Mouse (Mus musculus) neural tube, embryonic 12.5 days (tissue): ENCODE measurements around the gene Rhbdl1. TPM values are rescaled to one million over a fixed set of nuclear protein-coding genes. Genes with fewer than 3 reads are reported as not detected.

Experiments used
- ATAC-seq: fragments of 200-750 bp; cut with Nextera tagmentation; 2 replicates; pipeline ENCODE4 v1.8.0; 2017; ENCODE audit warnings: low read depth, mild to moderate bottlenecking, moderate TSS enrichment, moderate library complexity; ENCODE audit not compliant: low FRiP score
- H3K27ac ChIP-seq: fragments of 300-500 bp; sonication (generic); 2 replicates; pipeline ENCODE4 v1.5.1; 2016
- H3K27me3 ChIP-seq: fragments of 300-500 bp; sonication (generic); replicated peaks from 2 replicates; pipeline ENCODE4 v1.6.1; 2016; ENCODE audit warnings: mild to moderate bottlenecking
- H3K36me3 ChIP-seq: fragments of 300-500 bp; sonication (generic); 2 replicates; pipeline ENCODE4 v1.6.1; 2016; ENCODE audit warnings: mild to moderate bottlenecking
- H3K4me1 ChIP-seq: fragments of 300-500 bp; sonication (generic); 2 replicates; pipeline ENCODE4 v1.6.1; 2016
- H3K4me2 ChIP-seq: fragments of 300-500 bp; sonication (generic); replicated peaks from 2 replicates; pipeline ENCODE4 v1.6.1; 2016; ENCODE audit warnings: mild to moderate bottlenecking
- H3K4me3 ChIP-seq: fragments of 300-500 bp; sonication (generic); 2 replicates; pipeline ENCODE4 v1.5.1; 2016
- H3K9ac ChIP-seq: fragments of 300-500 bp; sonication (generic); 2 replicates; pipeline ENCODE4 v1.6.1; 2016; ENCODE audit warnings: mild to moderate bottlenecking
- H3K9me3 ChIP-seq: fragments of 300-500 bp; sonication (generic); 2 replicates; pipeline ENCODE4 v1.6.1; 2016; ENCODE audit warnings: mild to moderate bottlenecking
- WGBS: fragments of 180-500 bp; shearing (Covaris S2); methylation state at CpG from one replicate; pipeline ENCODE4 v1.1.7; 2016; 5-methylcytosine and 5-hydroxymethylcytosine counted together
- polyA plus RNA-seq: library from polyadenylated mRNA; unstranded; fragments of >200 nt; fragmentation: Nextera tagmentation; extraction: Ambion mirVana; gene quantifications from 2 replicates; pipeline ENCODE4 v1.2.1, GENCODE M21; 2016

Gene Rhbdl1
- polyA plus RNA-seq, 1 experiment from 2014 or later = 8.1 TPM

DNA sequence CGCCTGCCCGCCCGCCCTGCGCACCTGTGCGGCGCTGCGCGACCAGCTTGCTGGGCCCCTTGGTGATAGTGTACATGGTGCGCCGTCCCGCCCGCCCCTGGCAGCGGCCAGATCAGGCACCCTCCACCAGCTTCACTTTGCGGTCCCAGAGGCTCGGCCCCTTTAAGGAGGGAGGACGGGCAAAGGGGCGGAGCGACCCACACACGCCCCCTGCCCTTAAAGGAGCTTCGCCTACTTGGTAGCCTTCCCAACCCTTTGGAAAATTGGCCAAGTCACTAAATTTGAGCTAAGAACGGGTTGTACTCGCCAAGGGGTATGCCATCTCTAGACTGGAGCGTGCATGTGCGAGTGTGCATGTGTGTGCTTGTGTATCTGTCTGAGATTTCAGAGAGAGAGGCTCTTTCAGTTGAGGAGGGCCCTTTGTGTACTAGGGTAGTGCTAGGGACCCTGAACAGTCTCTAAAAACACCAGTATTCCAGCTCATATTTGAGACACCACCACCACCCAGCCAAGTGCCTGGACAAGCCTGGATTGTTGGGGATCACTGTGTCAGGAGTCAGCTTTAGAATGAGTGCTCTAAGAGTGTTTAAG is 31.6 kb upstream of the Rhbdl1 start, which contains the start of gene Mcrip2:
TSS of gene Mcrip2 (minus strand) at position 164 of the 591 bp plus-strand sequence.
- WGBS = under 1% methylated on average over 24 of the region's 24 CpGs
- ATAC-seq = peak; percentile 87
- H3K4me1 ChIP-seq = peaks cover 15% of the 10 kb centered on the region
- peak within 1 kb of the TSS; percentile 84 for H3K4me3 ChIP-seq
- H3K9me3 ChIP-seq = no peaks in the 10 kb centered on the region
- peak within 1 kb of the TSS; percentile 69 for H3K9ac ChIP-seq
- H3K27me3 ChIP-seq = no peaks in the 10 kb centered on the region
- peak within 1 kb of the TSS; percentile 99 for H3K4me2 ChIP-seq
- H3K27ac ChIP-seq = no peak within 1 kb of the TSS
- H3K36me3 ChIP-seq = no peaks in the 10 kb centered on the region

GRCm38 (mm10) chr17:25867836-25868600 is 30.9 kb upstream of the Rhbdl1 start:
- Histone ChIP-seq H3K9ac (peak overlapping the region; percentile 69), H3K4me1 (peaks cover 15% of the 10 kb centered on the region), H3K36me3 (no peaks in the 10 kb centered on the region), H3K4me2 (peak overlapping the region; percentile 99), H3K27ac (no peak overlapping the region), H3K9me3 (no peaks in the 10 kb centered on the region), H3K27me3 (no peaks in the 10 kb centered on the region), H3K4me3 (peak overlapping the region; percentile 84)
- WGBS = 1% methylated on average over 42 of the region's 42 CpGs
- peak; percentile 54 for ATAC-seq

GRCm38 (mm10) chr17:25867509-25867835 is 30.4 kb upstream of the Rhbdl1 start:
- Histone ChIP-seq H3K9ac (no peak overlapping the region), H3K27ac (no peak overlapping the region), H3K27me3 (no peaks in the 10 kb centered on the region), H3K4me1 (peaks cover 15% of the 10 kb centered on the region), H3K36me3 (no peaks in the 10 kb centered on the region), H3K9me3 (no peaks in the 10 kb centered on the region), H3K4me3 (peak overlapping the region; percentile 84; the same call in 1 of the 2 replicates), H3K4me2 (peak overlapping the region; percentile 99)
- ATAC-seq = no peak
- WGBS = 12% methylated on average over 7 of the region's 7 CpGs

- WGBS = 87% methylated on average over 3 of the region's 3 CpGs
- Histone ChIP-seq H3K4me3 (no peak overlapping the region), H3K9ac (no peak overlapping the region), H3K4me1 (peaks cover 26% of the 10 kb centered on the region), H3K27me3 (no peaks in the 10 kb centered on the region), H3K4me2 (no peak overlapping the region), H3K36me3 (no peaks in the 10 kb centered on the region), H3K9me3 (no peaks in the 10 kb centered on the region), H3K27ac (no peak overlapping the region)
- no peak for ATAC-seq
Observed at GRCm38 (mm10) chr17:25866172-25866571, 29.1 kb upstream of the Rhbdl1 start.

DNA sequence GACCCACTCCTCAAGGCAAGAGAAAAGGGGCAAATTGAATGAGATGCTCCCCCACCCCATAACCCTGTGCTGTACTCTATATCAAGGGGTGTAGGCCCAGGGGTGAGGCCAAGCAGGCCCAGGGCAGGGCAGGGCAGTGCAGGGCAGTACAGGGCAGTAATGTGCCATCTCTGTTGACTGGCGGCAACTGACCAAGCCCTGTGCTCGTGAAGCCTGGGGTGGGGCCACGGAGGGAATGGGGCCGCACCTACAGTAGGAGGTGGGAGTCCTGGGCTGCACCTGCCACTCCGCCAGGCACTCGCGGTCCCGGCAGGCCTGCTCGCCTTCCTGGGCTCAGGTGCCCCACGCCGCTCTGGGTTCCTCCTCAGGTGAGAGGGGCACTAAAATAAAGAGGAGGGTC is 28.2 kb upstream of the Rhbdl1 start:
- no peak overlapping the region for H3K4me3 ChIP-seq
- no peak overlapping the region for H3K9ac ChIP-seq
- no peak for ATAC-seq
- H3K27ac ChIP-seq = no peak overlapping the region
- WGBS = 90% methylated on average over 11 of the region's 11 CpGs
- no peaks in the 10 kb centered on the region for H3K27me3 ChIP-seq
- no peaks in the 10 kb centered on the region for H3K9me3 ChIP-seq
- H3K36me3 ChIP-seq = no peaks in the 10 kb centered on the region
- H3K4me1 ChIP-seq = peaks cover 35% of the 10 kb centered on the region
- no peak overlapping the region for H3K4me2 ChIP-seq

DNA sequence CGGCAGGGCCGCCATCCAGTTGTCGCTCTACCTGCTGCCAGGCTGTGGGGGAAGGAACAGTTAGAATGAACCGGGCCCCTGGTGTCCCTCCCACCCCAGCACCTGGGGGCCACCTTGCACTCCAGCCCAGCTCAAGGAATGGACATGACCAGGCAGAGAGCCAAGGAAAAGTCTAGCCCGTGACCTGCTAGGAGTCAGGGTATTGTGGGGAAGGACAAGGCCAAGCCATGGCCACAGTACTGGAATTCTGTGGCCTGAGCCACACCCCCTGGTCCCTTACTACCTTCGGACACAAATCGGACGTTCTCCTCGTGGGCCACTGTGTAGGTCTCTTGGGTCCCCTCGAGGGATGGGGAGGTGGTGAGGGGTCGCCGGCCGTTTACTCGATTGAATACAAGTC is 27.2 kb upstream of the Rhbdl1 start:
- H3K4me1 ChIP-seq = peaks cover 44% of the 10 kb centered on the region
- H3K27ac ChIP-seq = no peak overlapping the region
- 95% methylated on average over 14 of the region's 14 CpGs for WGBS
- H3K9me3 ChIP-seq = no peaks in the 10 kb centered on the region
- H3K4me2 ChIP-seq = no peak overlapping the region
- H3K27me3 ChIP-seq = no peaks in the 10 kb centered on the region
- no peaks in the 10 kb centered on the region for H3K36me3 ChIP-seq
- no peak overlapping the region for H3K9ac ChIP-seq
- ATAC-seq = no peak
- no peak overlapping the region for H3K4me3 ChIP-seq

- Histone ChIP-seq H3K27ac (no peak overlapping the region), H3K4me2 (no peak overlapping the region), H3K9ac (no peak overlapping the region), H3K27me3 (no peaks in the 10 kb centered on the region), H3K4me3 (no peak overlapping the region), H3K4me1 (peaks cover 39% of the 10 kb centered on the region), H3K36me3 (no peaks in the 10 kb centered on the region), H3K9me3 (no peaks in the 10 kb centered on the region)
- WGBS = 91% methylated on average over 6 of the region's 6 CpGs
- no peak for ATAC-seq
Observed at GRCm38 (mm10) chr17:25863681-25864080, 26.6 kb upstream of the Rhbdl1 start.

- Histone ChIP-seq H3K9me3 (no peaks in the 10 kb centered on the region), H3K27me3 (no peaks in the 10 kb centered on the region), H3K27ac (peak overlapping the region; percentile 50; the same call in 1 of the 2 replicates), H3K4me3 (peak overlapping the region; percentile 58), H3K36me3 (no peaks in the 10 kb centered on the region), H3K4me2 (peak overlapping the region; percentile 86), H3K9ac (peak overlapping the region; percentile 87), H3K4me1 (peaks cover 29% of the 10 kb centered on the region)
- 13% methylated on average over 6 of the region's 6 CpGs for WGBS
- peak; percentile 32; the same call in 1 of the 2 replicates for ATAC-seq
Observed at GRCm38 (mm10) chr17:25861704-25862612, 24.9 kb upstream of the Rhbdl1 start.

DNA sequence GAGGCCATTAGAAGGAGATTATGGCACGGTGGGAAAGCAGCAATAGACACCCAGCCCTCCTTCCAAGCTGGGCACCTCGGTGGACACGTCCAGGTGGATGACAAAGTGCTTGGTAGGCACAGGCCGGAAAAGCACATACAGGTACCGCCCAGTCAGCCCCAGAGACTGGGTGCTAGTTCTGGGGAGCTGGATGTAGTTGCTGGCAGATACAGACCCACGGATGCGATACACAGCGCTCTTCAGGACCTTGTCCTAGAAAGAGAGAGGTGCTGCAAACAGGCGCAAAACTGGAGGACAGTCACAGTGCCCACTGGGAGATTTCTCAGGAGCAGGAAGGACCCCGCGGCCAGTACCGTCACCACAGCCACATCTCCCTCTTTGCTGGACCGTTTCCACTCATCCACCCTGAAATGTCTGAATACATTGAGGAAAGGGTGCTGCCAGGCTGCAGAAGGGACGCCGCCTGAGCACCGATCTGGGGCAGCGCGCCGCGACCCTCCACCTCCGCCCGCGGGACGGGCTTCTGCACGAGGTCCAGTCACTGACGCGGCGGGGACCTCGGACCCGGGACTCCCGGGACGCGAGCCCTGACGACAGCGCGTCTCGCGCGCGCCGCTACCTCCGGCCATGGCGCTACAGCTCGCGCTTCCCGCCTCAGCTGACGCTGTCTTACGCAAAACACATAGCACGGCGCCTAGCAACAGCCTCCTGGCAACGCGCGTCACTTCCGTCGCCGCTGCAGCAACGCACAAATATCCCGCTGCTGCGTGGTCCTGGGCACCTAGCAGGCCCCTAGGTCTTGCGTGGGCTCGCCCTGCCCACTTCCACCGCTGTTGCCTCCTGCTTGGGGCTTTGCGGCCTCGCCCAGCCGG is 24.0 kb upstream of the Rhbdl1 start, which contains the start of gene Wdr90:
TSS of gene Wdr90 (minus strand) at position 670 of the 872 bp plus-strand sequence.
- Histone ChIP-seq H3K4me1 (peaks cover 29% of the 10 kb centered on the region), H3K9me3 (no peaks in the 10 kb centered on the region), H3K4me2 (peak within 1 kb of the TSS; percentile 86), H3K27ac (peak within 1 kb of the TSS; percentile 50; the same call in 1 of the 2 replicates), H3K36me3 (no peaks in the 10 kb centered on the region), H3K27me3 (no peaks in the 10 kb centered on the region), H3K9ac (peak within 1 kb of the TSS; percentile 87), H3K4me3 (peak within 1 kb of the TSS; percentile 58)
- peak; percentile 95 for ATAC-seq
- WGBS = 3% methylated on average over 65 of the region's 65 CpGs

DNA sequence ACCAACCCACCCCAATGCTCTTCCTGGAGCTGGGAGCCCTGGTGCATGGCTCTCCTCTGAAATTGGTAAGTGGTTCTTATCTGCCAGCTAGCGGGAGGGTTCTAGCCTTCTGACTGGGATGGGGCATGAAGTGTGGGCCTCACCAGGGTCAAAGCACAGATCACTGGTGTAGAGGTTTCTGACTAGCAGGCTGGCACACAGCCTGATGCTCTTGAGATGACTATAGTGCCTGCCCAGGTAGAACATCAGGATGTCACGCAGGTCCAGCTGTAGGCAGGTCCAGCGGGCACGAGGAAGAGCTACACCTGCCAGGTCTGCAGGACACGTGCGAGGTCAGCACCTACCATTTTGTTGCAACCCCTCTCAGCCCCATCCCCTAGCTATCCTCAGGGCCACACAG is 23.1 kb upstream of the Rhbdl1 start:
- Histone ChIP-seq H3K4me3 (0 out of 2 replicates have a peak overlapping the region, but pooled peaks have one; percentile 58), H3K36me3 (peaks cover 3% of the 10 kb centered on the region; the same call in 1 of the 2 replicates), H3K27ac (no peak overlapping the region), H3K4me2 (peak overlapping the region; percentile 86), H3K27me3 (no peaks in the 10 kb centered on the region), H3K9ac (peak overlapping the region; percentile 87), H3K9me3 (no peaks in the 10 kb centered on the region), H3K4me1 (peaks cover 29% of the 10 kb centered on the region)
- no peak for ATAC-seq
- 95% methylated on average over 6 of the region's 6 CpGs for WGBS

DNA sequence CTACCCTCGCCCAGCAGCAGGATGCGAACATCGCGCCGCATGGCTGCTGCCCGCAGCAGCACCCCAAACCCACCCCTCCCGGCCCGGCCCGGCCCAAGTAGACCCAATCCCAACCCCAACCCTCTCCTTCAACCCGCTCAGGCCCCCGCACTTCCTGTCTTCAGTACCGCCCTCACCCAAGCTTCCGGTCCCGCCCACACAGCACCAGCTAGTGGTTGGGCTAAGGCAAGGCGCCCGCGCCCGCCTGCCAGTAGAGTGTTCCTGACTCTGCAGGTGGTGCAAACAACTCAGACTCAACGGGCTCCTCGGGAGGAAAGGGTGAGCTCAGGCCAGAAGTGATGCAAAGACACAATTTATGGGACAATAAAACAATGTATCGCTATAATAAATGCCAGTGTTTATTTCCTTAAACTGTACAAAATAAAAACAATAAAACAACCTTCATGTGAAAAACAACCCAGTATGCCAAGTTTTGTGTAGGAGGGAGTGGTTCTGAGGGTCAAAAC is 7.4 kb upstream of the Rhbdl1 start, which contains the start of gene Rhot2:
TSS of gene Rhot2 (minus strand) at position 456 of the 506 bp plus-strand sequence.
- Histone ChIP-seq H3K27me3 (no peaks in the 10 kb centered on the region), H3K4me1 (peaks cover 10% of the 10 kb centered on the region), H3K27ac (no peak within 1 kb of the TSS), H3K4me2 (peak within 1 kb of the TSS; percentile 88), H3K36me3 (peaks cover 55% of the 10 kb centered on the region), H3K4me3 (peak within 1 kb of the TSS; percentile 92), H3K9ac (peak within 1 kb of the TSS; percentile 83), H3K9me3 (no peaks in the 10 kb centered on the region)
- peak; percentile 90 for ATAC-seq
- under 1% methylated on average over 21 of the region's 21 CpGs for WGBS
